Mouse (Mus musculus): ENCODE data around the gene Prpf40b. TPM values are rescaled to one million over a fixed set of nuclear protein-coding genes. Genes with fewer than 3 reads are reported as not detected.
"Not testable (repeated sequence)": the region's sequence is repeated elsewhere in the genome, so short reads cannot be mapped to it uniquely, and the experiment has no call there.

Prpf40b gene
- polyA plus RNA-seq (2015; fragmentation: Nextera tagmentation; extraction: Ambion mirVana) = 56.4 and 66.5 TPM in 2 replicates

DNA sequence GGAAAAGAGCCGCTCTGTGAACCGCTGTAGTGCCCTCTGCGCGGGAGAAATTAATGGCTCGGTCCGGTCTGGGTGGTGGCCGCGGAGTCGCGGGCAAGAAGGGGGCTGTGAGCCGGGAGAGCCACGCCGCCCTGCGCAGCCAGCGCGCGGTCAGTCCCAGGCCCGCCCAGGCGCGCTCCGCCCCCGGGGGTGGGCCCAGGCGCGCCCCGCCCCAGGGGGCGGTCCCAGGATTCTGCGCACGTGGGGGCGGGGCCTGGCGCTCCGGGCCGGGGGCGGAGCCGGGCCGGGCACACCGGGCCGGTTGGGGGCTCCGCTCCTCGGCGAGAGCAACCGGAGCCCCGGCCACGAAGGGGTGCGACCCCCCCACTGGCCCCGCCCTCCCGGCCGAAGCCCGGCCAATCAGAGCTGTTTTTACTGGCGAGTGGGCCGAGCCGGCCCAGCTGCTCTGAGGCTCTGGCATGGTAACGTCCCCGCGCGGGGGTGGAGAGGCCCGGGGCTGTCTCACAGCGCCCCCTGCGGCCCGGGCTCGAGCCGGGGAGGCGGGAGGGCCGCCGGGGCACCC, at the start of gene Prpf40b:
Prpf40b (plus strand) TSS at position 275 of the 562 bp plus-strand sequence.
- H3K4me1 ChIP-seq = peaks cover 20% of the 10 kb centered on the region
- ATAC-seq (replicated peaks; ENCODE audit: low FRiP score) = peak; percentile 95
- H3K9me3 ChIP-seq (replicated peaks) = no peaks in the 10 kb centered on the region
- no peaks in the 10 kb centered on the region for H3K27me3 ChIP-seq
- 1% methylated on average over 55 of the region's 64 CpGs for WGBS
- H3K4me2 ChIP-seq = peak within 1 kb of the TSS; percentile 65
- H3K4me3 ChIP-seq (replicated peaks) = peak within 1 kb of the TSS; percentile 65
- peak within 1 kb of the TSS; percentile 71 for H3K9ac ChIP-seq
- no peaks in the 10 kb centered on the region for H3K36me3 ChIP-seq
- H3K27ac ChIP-seq = peak within 1 kb of the TSS; percentile 91

DNA sequence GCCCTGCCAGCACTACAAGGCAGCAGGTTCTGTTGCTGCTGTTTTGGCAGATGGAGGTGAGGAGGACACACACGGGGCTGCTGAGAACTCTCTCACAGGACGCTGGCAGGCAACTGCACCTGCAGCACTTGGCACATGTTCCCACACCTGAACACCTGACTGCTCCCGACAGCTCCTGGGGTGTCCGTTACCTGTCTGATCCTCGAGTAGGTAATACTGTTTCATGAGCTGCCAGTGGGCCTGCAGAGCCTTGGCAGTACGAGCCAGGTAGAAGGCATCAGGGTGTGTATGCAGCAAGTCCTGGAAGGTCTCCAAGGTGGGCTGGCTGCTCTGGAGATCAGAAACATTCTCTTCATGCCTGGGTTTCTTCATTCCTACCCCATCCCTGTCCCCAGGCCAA, 48.2 kb upstream of the Prpf40b start:
- H3K4me2 ChIP-seq; H3K9me3 ChIP-seq (replicated peaks); ATAC-seq (replicated peaks; ENCODE audit: low FRiP score); H3K27ac ChIP-seq; H3K4me3 ChIP-seq (replicated peaks); H3K27me3 ChIP-seq; H3K9ac ChIP-seq: not testable (repeated sequence)
- peaks cover 73% of the 10 kb centered on the region for H3K36me3 ChIP-seq
- 89% methylated on average over 6 of the region's 6 CpGs for WGBS
- H3K4me1 ChIP-seq = peaks cover 28% of the 10 kb centered on the region

DNA sequence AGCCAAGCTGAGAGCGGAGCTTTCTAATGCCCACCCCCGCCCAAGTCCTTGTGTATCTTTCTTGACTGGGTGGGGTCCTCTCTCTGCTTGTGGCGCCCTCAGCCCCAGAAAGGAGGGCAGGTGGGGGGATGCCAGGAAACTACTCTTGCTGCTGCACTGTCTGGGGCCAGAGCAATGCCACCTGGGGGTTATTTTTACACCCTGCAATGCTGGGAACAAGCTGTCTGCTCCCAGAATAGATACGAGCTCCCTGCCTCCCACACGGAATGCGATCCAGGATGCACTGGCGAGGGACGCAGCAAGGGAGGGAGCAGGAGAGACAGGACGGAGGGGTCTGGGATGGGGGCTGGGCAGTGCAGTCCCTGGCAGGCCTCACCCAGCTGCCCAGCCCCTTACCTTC, 45.9 kb upstream of the Prpf40b start:
- H3K4me2 ChIP-seq = peak overlapping the region; percentile 21; the same call in 1 of the 2 replicates
- H3K9me3 ChIP-seq (replicated peaks) = no peaks in the 10 kb centered on the region
- H3K9ac ChIP-seq = 0 out of 2 replicates have a peak overlapping the region, but pooled peaks have one; percentile 17
- peaks cover 54% of the 10 kb centered on the region for H3K36me3 ChIP-seq
- peak overlapping the region; percentile 66 for H3K27ac ChIP-seq
- peak; percentile 13; the same call in 1 of the 2 replicates for ATAC-seq (replicated peaks; ENCODE audit: low FRiP score)
- H3K4me3 ChIP-seq (replicated peaks) = no peak overlapping the region
- peaks cover 41% of the 10 kb centered on the region for H3K4me1 ChIP-seq
- 45% methylated on average over 9 of the region's 9 CpGs for WGBS
- no peaks in the 10 kb centered on the region for H3K27me3 ChIP-seq

DNA sequence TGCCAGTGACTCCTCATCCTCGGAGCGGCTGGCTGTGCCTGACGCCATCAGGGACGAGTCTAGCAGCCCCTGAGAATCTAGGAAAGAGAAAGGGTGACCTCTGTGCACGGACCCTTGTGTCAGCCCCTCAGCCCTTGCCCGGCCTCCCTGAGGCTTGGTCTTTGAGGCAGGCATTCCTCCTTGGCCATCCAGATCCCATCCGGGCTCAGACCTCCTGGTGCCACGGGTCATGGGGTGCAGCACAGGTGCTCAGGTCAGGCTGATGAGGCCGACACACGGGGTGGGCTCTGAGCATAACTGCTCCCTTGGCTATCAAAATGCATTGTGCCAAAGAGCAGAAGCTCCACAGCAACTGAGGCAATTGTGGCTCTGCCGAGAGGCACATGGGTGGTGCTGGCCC, 44.9 kb upstream of the Prpf40b start:
- H3K36me3 ChIP-seq = peaks cover 44% of the 10 kb centered on the region
- H3K4me1 ChIP-seq = peaks cover 46% of the 10 kb centered on the region
- H3K27ac ChIP-seq = peak overlapping the region; percentile 66
- no peaks in the 10 kb centered on the region for H3K27me3 ChIP-seq
- 0 out of 2 replicates have a peak overlapping the region, but pooled peaks have one; percentile 21 for H3K4me2 ChIP-seq
- H3K9me3 ChIP-seq (replicated peaks) = no peaks in the 10 kb centered on the region
- no peak for ATAC-seq (replicated peaks; ENCODE audit: low FRiP score)
- WGBS = 87% methylated on average over 11 of the region's 11 CpGs
- H3K9ac ChIP-seq = no peak overlapping the region
- no peak overlapping the region for H3K4me3 ChIP-seq (replicated peaks)

DNA sequence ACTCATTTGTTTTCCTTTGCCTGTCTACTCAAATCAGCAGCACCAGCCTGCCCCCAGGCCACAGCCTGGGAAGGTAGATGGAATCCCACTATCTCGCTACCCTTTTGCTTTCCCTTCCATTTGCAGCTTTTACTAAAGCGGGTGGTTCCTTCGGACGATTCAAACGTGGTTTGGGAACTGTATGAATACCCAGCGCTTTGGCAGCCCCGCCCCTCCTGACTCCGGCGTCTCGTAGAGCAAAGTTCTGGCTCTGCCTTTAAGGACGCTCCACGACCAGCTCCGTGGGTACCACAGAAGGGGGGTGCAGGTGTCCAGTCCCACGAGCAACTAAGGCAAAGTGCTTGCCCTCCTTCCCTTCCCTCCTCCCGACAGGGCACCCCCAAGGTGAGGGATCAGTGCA, 43.8 kb upstream of the Prpf40b start:
- Histone ChIP-seq H3K27ac (peak overlapping the region; percentile 41; the same call in 1 of the 2 replicates), H3K9ac (peak overlapping the region; percentile 65), H3K4me3 (replicated peaks) (peak overlapping the region; percentile 75), H3K4me1 (peaks cover 46% of the 10 kb centered on the region), H3K4me2 (peak overlapping the region; percentile 80), H3K36me3 (peaks cover 32% of the 10 kb centered on the region)
- not testable (repeated sequence) for H3K27me3 ChIP-seq; H3K9me3 ChIP-seq (replicated peaks)
- ATAC-seq (replicated peaks; ENCODE audit: low FRiP score) = peak; percentile 11; the same call in 1 of the 2 replicates
- under 1% methylated on average over 14 of the region's 15 CpGs for WGBS

DNA sequence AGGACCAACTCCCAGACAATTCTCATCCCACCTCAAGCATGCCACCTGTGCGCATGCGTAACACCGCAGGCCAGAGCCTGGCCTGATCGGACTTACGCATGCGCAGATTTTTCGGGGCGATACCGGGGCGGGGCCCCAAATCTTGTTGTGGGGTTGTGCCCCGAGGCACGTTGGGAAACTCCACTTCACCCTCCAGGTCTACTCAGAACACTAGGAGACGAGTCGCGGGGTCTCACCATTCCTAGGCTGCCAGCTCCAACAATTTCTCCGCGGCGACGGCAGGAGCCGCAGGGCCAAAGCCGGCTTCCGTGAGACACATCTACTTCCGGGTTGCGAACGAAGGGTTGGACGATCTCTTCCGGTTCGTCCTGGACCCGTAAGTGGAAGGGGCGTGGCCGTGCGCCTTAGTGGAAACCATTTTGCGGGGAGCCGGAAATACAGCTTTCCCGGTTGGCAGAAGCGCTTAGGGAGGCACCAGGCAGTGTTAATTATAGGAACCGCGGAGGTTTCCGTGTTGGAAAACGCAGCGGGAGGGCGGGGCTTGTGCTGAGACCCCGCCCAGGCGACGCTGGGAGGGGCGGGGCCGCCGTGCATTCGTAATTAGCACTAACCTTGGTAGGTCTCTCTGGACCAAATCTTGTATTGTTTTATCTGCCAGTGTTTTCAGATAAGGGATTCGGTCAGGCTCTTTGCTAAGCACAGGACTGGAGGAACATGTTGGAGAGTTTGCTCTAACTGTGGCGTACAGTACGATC, 43.1 kb upstream of the Prpf40b start, which contains the start of gene Mcrs1:
Mcrs1 (minus strand) TSS at position 336 of the 755 bp plus-strand sequence.
- Histone ChIP-seq H3K27ac (peak within 1 kb of the TSS; percentile 99), H3K4me1 (peaks cover 46% of the 10 kb centered on the region), H3K4me2 (peak within 1 kb of the TSS; percentile 80), H3K9ac (peak within 1 kb of the TSS; percentile 65), H3K36me3 (peaks cover 25% of the 10 kb centered on the region), H3K27me3 (no peaks in the 10 kb centered on the region), H3K4me3 (replicated peaks) (peak within 1 kb of the TSS; percentile 75), H3K9me3 (replicated peaks) (no peaks in the 10 kb centered on the region)
- peak; percentile 93 for ATAC-seq (replicated peaks; ENCODE audit: low FRiP score)
- under 1% methylated on average over 52 of the region's 52 CpGs for WGBS

DNA sequence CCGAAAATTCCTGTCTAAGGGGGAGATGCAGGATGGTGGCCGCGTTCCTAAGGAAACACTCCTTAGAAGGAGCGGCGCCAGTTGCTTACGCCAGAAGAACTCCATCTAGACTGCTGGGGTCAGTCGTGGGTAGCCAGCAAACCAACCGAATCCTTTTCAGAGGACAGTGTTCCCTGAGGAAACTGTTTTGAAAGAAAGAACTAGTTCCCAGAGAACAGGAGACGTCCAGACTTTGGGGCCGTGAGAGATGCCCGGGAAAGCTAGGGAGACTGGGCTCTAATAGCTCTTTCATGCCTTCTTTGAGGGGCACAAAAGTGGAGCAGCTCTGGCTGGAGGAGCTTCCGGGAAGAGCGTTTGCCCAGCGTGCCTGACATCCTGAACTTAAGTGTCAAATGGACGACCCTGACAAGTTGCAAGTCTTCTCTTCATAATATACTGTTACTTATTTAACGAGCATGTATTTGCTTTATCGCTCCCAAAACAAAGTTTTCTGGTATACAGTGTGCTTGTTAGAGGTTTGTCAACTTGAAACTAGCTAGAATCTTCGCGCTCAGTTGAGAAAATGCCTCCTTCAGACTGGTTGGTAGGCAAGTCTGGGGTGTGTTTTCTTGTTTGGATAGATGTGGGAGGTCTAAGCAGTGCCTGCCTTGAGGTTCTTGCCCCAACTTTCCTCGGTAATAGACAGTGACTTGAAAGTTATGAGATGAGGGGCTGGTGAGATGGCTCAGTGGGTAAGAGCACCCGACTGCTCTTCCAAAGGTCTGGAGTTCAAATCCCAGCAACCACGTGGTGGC, 42.3 kb upstream of the Prpf40b start:
- H3K9ac ChIP-seq = peak overlapping the region; percentile 65
- peak overlapping the region; percentile 75 for H3K4me3 ChIP-seq (replicated peaks)
- H3K36me3 ChIP-seq = peaks cover 18% of the 10 kb centered on the region
- 2% methylated on average over 22 of the region's 22 CpGs for WGBS
- H3K4me1 ChIP-seq = peaks cover 53% of the 10 kb centered on the region
- no peaks in the 10 kb centered on the region for H3K9me3 ChIP-seq (replicated peaks)
- H3K27me3 ChIP-seq = no peaks in the 10 kb centered on the region
- H3K27ac ChIP-seq = peak overlapping the region; percentile 99
- peak overlapping the region; percentile 80 for H3K4me2 ChIP-seq
- peak; percentile 54 for ATAC-seq (replicated peaks; ENCODE audit: low FRiP score)

DNA sequence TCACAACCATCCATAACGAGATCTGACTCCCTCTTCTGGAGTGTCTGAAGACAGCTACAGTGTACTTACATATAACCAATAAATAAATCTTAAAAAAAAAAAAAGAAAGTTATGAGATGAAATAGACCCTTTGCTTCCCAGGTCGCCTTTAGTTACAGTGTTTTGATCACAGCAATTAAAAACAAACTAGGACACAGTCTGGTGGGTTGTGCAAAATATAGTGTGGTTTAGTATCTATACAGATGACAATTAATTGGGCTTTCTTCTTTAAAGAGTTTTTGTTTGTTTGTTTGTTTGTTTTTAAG, 41.8 kb upstream of the Prpf40b start:
- not testable (repeated sequence) for H3K27me3 ChIP-seq; H3K9me3 ChIP-seq (replicated peaks); H3K9ac ChIP-seq; ATAC-seq (replicated peaks; ENCODE audit: low FRiP score)
- peaks cover 12% of the 10 kb centered on the region for H3K36me3 ChIP-seq
- H3K4me2 ChIP-seq = peak overlapping the region; percentile 80
- WGBS = 39% methylated on average over 2 of the region's 2 CpGs
- peak overlapping the region; percentile 99 for H3K27ac ChIP-seq
- peak overlapping the region; percentile 75 for H3K4me3 ChIP-seq (replicated peaks)
- peaks cover 55% of the 10 kb centered on the region for H3K4me1 ChIP-seq

DNA sequence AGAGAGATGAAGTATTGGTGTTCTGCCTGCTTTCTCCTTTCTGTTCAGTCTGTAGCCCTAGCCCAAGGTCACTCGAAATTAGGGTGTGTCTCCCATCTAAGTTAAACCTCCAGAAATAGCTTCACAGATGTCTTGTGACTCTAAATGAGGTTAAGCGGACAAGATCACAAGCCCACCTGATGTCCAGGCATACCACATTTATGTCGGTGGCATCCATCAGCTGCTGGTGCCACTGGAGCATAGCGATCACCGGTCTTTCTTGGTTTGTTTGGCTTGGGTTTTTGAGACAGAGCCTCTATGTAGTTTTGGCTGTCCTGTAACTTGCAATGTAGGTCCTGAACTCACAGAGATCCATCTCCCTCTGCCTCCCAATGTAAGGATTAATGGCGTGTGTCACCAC, 41.1 kb upstream of the Prpf40b start:
- ATAC-seq (replicated peaks; ENCODE audit: low FRiP score) = no peak
- no peaks in the 10 kb centered on the region for H3K9me3 ChIP-seq (replicated peaks)
- H3K4me1 ChIP-seq = peaks cover 49% of the 10 kb centered on the region
- H3K4me3 ChIP-seq (replicated peaks) = no peak overlapping the region
- H3K9ac ChIP-seq = no peak overlapping the region
- H3K27me3 ChIP-seq = no peaks in the 10 kb centered on the region
- H3K36me3 ChIP-seq = peaks cover 6% of the 10 kb centered on the region
- H3K27ac ChIP-seq = 0 out of 2 replicates have a peak overlapping the region, but pooled peaks have one; percentile 99
- no peak overlapping the region for H3K4me2 ChIP-seq
- 65% methylated on average over 6 of the region's 6 CpGs for WGBS

DNA sequence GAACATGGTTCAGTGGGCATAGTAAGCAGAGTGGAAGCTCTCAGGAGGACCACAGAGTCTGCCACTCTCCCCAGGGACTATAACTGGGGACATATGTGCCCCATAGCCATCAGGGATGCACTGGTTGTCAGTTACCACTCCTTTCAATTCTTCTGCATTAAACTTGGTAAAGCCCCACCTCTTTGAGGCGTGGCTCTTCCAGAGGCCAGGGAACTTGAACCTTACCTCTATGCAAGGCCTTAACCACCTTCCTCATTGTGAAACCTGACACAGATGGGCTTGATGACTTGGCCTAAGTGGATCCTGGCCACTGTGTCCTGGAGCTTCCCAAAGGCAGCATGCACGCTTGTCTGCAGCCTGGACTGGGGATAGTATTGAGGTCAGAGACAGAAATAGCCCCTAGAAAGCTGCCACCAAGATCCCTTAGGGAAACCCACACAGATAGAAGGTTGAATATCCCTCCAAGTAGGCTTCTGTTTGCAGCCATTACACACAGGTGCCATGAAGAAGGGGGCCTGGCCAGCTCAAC, 40.3 kb upstream of the Prpf40b start:
- Histone ChIP-seq H3K36me3 (no peaks in the 10 kb centered on the region), H3K4me2 (no peak overlapping the region), H3K9ac (no peak overlapping the region), H3K9me3 (replicated peaks) (no peaks in the 10 kb centered on the region), H3K27me3 (no peaks in the 10 kb centered on the region), H3K4me1 (peaks cover 42% of the 10 kb centered on the region), H3K27ac (0 out of 2 replicates have a peak overlapping the region, but pooled peaks have one; percentile 15), H3K4me3 (replicated peaks) (no peak overlapping the region)
- no peak for ATAC-seq (replicated peaks; ENCODE audit: low FRiP score)
- 69% methylated on average over 2 of the region's 2 CpGs for WGBS

DNA sequence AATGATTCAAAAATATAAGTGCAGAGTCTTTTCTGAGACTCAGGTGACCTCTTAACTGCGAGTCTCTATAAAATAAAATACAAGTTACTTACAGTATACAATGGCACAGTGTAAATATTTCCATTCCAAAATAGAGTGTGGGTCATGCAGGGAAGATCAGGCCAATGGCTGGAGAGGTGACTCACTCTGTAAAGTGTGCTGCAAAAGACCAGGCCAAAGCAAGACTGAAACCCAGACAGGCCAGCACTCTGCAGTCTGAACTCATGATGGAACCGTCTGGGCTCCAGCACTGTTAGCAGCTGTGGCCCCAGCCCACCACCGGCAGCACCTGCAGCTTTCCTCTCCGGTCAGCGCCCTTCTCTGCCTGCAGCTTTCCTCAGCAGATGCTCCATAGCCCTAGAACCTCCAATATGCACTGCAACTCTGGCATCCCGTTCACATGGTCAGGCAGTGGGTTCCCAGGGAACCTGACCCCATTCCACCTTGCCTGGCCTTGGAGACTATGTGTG, 39.6 kb upstream of the Prpf40b start:
- Histone ChIP-seq H3K9ac (no peak overlapping the region), H3K9me3 (replicated peaks) (no peaks in the 10 kb centered on the region), H3K4me2 (no peak overlapping the region), H3K4me1 (peaks cover 38% of the 10 kb centered on the region), H3K27ac (no peak overlapping the region), H3K4me3 (replicated peaks) (no peak overlapping the region), H3K36me3 (no peaks in the 10 kb centered on the region), H3K27me3 (no peaks in the 10 kb centered on the region)
- no peak for ATAC-seq (replicated peaks; ENCODE audit: low FRiP score)
- WGBS = 90% methylated on average over 6 of the region's 6 CpGs
